Mouse (Mus musculus) spleen, adult 2 months (tissue): Measurements from ENCODE around the gene Gm20388.

Source experiments
- CTCF ChIP-seq: fragments of 200-500 bp; IDR thresholded peaks from 2 replicates; pipeline ENCODE4 v1.5.1; 2011; ENCODE audit warnings: mild to moderate bottlenecking, inconsistent platforms; ENCODE audit not compliant: insufficient read depth, insufficient read length, insufficient replicate concordance; ENCODE audit errors: extremely low read depth
- POLR2A ChIP-seq: fragments of 200-500 bp; IDR thresholded peaks from 2 replicates; pipeline ENCODE4 v1.6.1; 2011; ENCODE audit warnings: low read depth, low read length, inconsistent platforms

DNA sequence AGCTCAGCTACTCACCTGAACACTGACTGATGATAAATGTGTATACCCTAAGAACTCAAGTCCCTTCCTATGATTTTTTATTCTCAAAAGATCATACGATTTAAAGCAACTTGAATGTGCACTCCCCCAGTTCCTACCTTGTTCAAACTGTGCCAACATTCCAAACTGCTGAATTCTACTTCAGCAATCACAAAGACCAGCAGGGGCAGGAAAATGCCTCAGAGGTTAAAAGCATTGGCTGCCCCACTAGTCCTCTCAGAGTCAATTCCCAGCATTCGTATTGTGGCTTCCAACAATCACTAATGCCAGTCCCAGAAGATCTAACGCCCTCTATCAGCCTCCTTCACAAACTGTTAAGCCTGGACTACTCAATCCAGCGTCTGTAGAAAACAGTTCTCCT is 3087.3 kb downstream of the Gm20388 start:
- TF ChIP-seq CTCF = no peak
- TF ChIP-seq POLR2A = no peak
